Mouse (Mus musculus) liver, adult 2 months (tissue): ENCODE results near the gene Alkbh3.

Experiments
- CTCF ChIP-seq: fragments of 200-500 bp; IDR thresholded peaks from 2 replicates; pipeline ENCODE4 v1.5.1; 2011; ENCODE audit warnings: low read depth, low read length, control low read depth
- POLR2A ChIP-seq: fragments of 200-500 bp; IDR thresholded peaks from 2 replicates; pipeline ENCODE4 v1.6.1; 2011; ENCODE audit warnings: low read length, control low read depth; ENCODE audit not compliant: insufficient read depth; ENCODE audit errors: extremely low read depth

DNA sequence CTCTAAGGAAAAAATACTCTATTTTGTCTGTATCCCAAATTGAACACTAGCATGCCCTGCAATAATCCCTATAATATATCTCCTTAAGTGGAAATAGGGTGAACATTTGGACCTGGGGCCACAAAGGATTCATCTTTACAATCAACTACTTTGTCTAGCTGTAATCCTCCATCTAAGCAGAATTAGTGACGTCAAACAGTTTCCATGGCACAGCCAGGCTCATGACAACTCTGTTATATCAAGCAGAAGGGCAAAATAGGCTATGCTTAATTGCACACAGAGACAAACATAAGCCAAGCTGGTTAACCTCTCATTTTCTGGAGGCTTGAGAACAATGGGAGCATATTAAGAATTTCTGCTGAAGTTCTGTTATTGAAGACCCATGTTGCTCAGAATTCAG is 37.7 kb upstream of the Alkbh3 start:
- no peak for TF ChIP-seq POLR2A
- no peak for TF ChIP-seq CTCF
